Mouse (Mus musculus) adrenal gland, postnatal 0 days (tissue): ENCODE data around the gene Tgif1. TPM values are rescaled to one million over a fixed set of nuclear protein-coding genes. Genes with fewer than 3 reads are reported as not detected.

Experiments used
- microRNA-seq: library from miRNA; unstranded; fragments of <30 nt; microRNA quantifications from one replicate; pipeline ENCODE4, GENCODE M21; 2016; ENCODE audit warnings: borderline replicate concordance; ENCODE audit not compliant: insufficient number of aligned reads
- polyA plus RNA-seq: library from polyadenylated mRNA; unstranded; fragments of >200 nt; fragmentation: Nextera tagmentation; extraction: Ambion mirVana; gene quantifications from 2 replicates; pipeline ENCODE4 v1.2.1, GENCODE M21; 2015

Tgif1 gene
- polyA plus RNA-seq: 31.3 and 59.9 TPM in 2 replicates

GRCm38 (mm10) chr17:70853436-70853905, at the start of gene Tgif1:
Tgif1 (minus strand) TSS chr17:70853546.

Small RNAs within 50 kb of the gene (microRNA-seq; reads per million reads assigned to microRNA genes)
- not detected for gene Mir1195

Other genes with a start within 250 kb of the Tgif1 start
- 1.1 and 4.2 TPM in 2 replicates for gene Myom1, start 149.1 kb upstream of the Tgif1 start, polyA plus RNA-seq
- 543 and 551 TPM in 2 replicates for gene Myl12a, start 149.3 kb upstream of the Tgif1 start, polyA plus RNA-seq